Mouse (Mus musculus): ENCODE measurements at regions not wholly inside any gene's neighbourhood (a gene's known extent, or its start where the extent isn't known, plus 50 kb on each side); places are given as distances from the start of the nearest gene placed in this dataset.
A peak's percentile ranks its signal among the peaks of the same experiment; 100 is the strongest.
"Not testable (repeated sequence)": the region's sequence is repeated elsewhere in the genome, so short reads cannot be mapped to it uniquely, and the experiment has no call there.

GRCm38 (mm10) chr19:54123586-54123985 lies 79.6 kb downstream of the Adra2a start:
- H3K27ac ChIP-seq (ENCODE audit: control insufficient read depth, low read depth, low read length) = no peak overlapping the region
- DNase-seq (ENCODE audit: low read depth, low spot score) = peak; percentile 23
- H3K36me3 ChIP-seq (ENCODE audit: control insufficient read depth in 1 of 2, insufficient read depth in 2 of 2, low read length in 2 of 2) = no peaks in the 10 kb centered on the region
- H3K4me1 ChIP-seq (ENCODE audit: control insufficient read depth in 1 of 2, insufficient read depth in 2 of 2, low read length in 2 of 2) = no peaks in the 10 kb centered on the region
- H3K9me3 ChIP-seq (replicated peaks; ENCODE audit: insufficient read depth, low read length) = no peaks in the 10 kb centered on the region
- TF ChIP-seq NELFE (IDR thresholded peaks at IDR 0.05; ENCODE audit: low read depth, low read length) (no peak), MXI1 (IDR thresholded peaks at IDR 0.05; ENCODE audit: low read depth, low read length) (no peak), TCF12 (IDR thresholded peaks at IDR 0.05; ENCODE audit: low read depth, low read length) (no peak), KAT2A (conservative IDR thresholded peaks at IDR 0.05; ENCODE audit: low read depth, low read length) (no peak), POLR2AphosphoS5 (IDR thresholded peaks at IDR 0.05; ENCODE audit: borderline replicate concordance, low read depth, low read length) (no peak), ZNF384 (IDR thresholded peaks at IDR 0.05; ENCODE audit: low read depth, low read length) (no peak), MAFK (IDR thresholded peaks at IDR 0.05; ENCODE audit: borderline replicate concordance, low read depth, low read length) (no peak), ZKSCAN1 (IDR thresholded peaks at IDR 0.05; ENCODE audit: low read depth, low read length) (no peak), RAD21 (IDR thresholded peaks at IDR 0.05; ENCODE audit: low read depth, low read length) (no peak), MEF2A (IDR thresholded peaks at IDR 0.05; ENCODE audit: extremely low read depth, insufficient replicate concordance, low read depth, low read length, poor library complexity, severe bottlenecking) (no peak), MAZ (IDR thresholded peaks at IDR 0.05; ENCODE audit: low read depth, low read length) (no peak), SMC3 (IDR thresholded peaks at IDR 0.05; ENCODE audit: low read depth, low read length) (no peak), SIN3A (IDR thresholded peaks at IDR 0.05; ENCODE audit: low read length) (no peak), ZMIZ1 (IDR thresholded peaks at IDR 0.05; ENCODE audit: low read depth, low read length) (no peak), NRF1 (IDR thresholded peaks at IDR 0.05; ENCODE audit: insufficient read depth, low read depth, low read length, poor library complexity, severe bottlenecking) (no peak), UBTF (IDR thresholded peaks at IDR 0.05; ENCODE audit: borderline replicate concordance, insufficient read depth, low read depth, low read length) (no peak)
- H3K9ac ChIP-seq (ENCODE audit: control insufficient read depth, low read depth, low read length, poor library complexity, severe bottlenecking) = no peak overlapping the region
- no peak overlapping the region for H3K4me3 ChIP-seq (ENCODE audit: control insufficient read depth in 1 of 2, insufficient read depth in 1 of 2, low read depth in 2 of 2, low read length in 2 of 2)
- H3K27me3 ChIP-seq (ENCODE audit: control insufficient read depth in 1 of 2, insufficient read depth in 2 of 2, low read length in 2 of 2) = peaks cover 2 to 4% of the 10 kb centered on the region in 2 experiments; a peak in 2 of 4 replicates
- H3K79me2 ChIP-seq (ENCODE audit: control insufficient read depth, insufficient read depth, low read length, poor library complexity) = no peaks in the 10 kb centered on the region

GRCm38 (mm10) chr19:54151766-54152165 lies 107.8 kb downstream of the Adra2a start:
- not testable (repeated sequence) for H3K27me3 ChIP-seq (ENCODE audit: control insufficient read depth in 1 of 2, insufficient read depth in 2 of 2, low read length in 2 of 2); H3K4me3 ChIP-seq (ENCODE audit: control insufficient read depth in 1 of 2, insufficient read depth in 1 of 2, low read depth in 2 of 2, low read length in 2 of 2); H3K9ac ChIP-seq (ENCODE audit: control insufficient read depth, low read depth, low read length, poor library complexity, severe bottlenecking); H3K9me3 ChIP-seq (replicated peaks; ENCODE audit: insufficient read depth, low read length); H3K36me3 ChIP-seq (ENCODE audit: control insufficient read depth in 1 of 2, insufficient read depth in 2 of 2, low read length in 2 of 2); H3K27ac ChIP-seq (ENCODE audit: control insufficient read depth, low read depth, low read length); H3K79me2 ChIP-seq (ENCODE audit: control insufficient read depth, insufficient read depth, low read length, poor library complexity)
- H3K4me1 ChIP-seq (ENCODE audit: control insufficient read depth in 1 of 2, insufficient read depth in 2 of 2, low read length in 2 of 2) = peaks cover 0 to 11% of the 10 kb centered on the region in 2 experiments; a peak in 2 of 4 replicates
- DNase-seq (ENCODE audit: low read depth, low spot score) = peak; percentile 30

Data from MEL (cell line).